Mouse (Mus musculus): ENCODE data around the gene Mrpl45. TPM values are rescaled to one million over a fixed set of nuclear protein-coding genes. Genes with fewer than 3 reads are reported as not detected.
"Not testable (repeated sequence)": the region's sequence is repeated elsewhere in the genome, so short reads cannot be mapped to it uniquely, and the experiment has no call there.

Gene Mrpl45
- polyA plus RNA-seq (2016; fragmentation: Nextera tagmentation; extraction: Ambion mirVana), result 66.5 and 69.5 TPM in 2 replicates

- under 1% methylated on average over 50 of the region's 50 CpGs for WGBS
- Histone ChIP-seq H3K4me1 (peaks cover 18% of the 10 kb centered on the region), H3K36me3 (replicated peaks) (peaks cover 35% of the 10 kb centered on the region), H3K27ac (peak within 1 kb of the TSS; percentile 85), H3K9me3 (no peaks in the 10 kb centered on the region), H3K27me3 (ENCODE audit: poor library complexity, severe bottlenecking) (peaks cover 5% of the 10 kb centered on the region), H3K4me3 (peak within 1 kb of the TSS; percentile 59)
- DNase-seq (ENCODE audit: extremely low spot score, low spot score), result peak; percentile 97
Observed at GRCm38 (mm10) chr11:97315504-97316503, at the start of gene Mrpl45. Gene Mrpl45 (plus strand): TSS chr11:97315716.

- H3K27me3 ChIP-seq (ENCODE audit: poor library complexity, severe bottlenecking); H3K9me3 ChIP-seq; H3K4me1 ChIP-seq; H3K27ac ChIP-seq; H3K4me3 ChIP-seq; DNase-seq (ENCODE audit: extremely low spot score, low spot score): not testable (repeated sequence)
- WGBS, result 96% methylated on average over 1 of the region's 1 CpGs
- H3K36me3 ChIP-seq (replicated peaks), result peaks cover 60% of the 10 kb centered on the region
Observed at GRCm38 (mm10) chr11:97266544-97266943, 49.0 kb upstream of the Mrpl45 start.

GRCm38 (mm10) chr11:97270004-97270403 lies 45.5 kb upstream of the Mrpl45 start:
- H3K4me1 ChIP-seq, H3K9me3 ChIP-seq: not testable (repeated sequence)

GRCm38 (mm10) chr11:97272835-97273234 lies 42.7 kb upstream of the Mrpl45 start:
- H3K4me1 ChIP-seq, result peaks cover 2% of the 10 kb centered on the region
- no peaks in the 10 kb centered on the region for H3K27me3 ChIP-seq (ENCODE audit: poor library complexity, severe bottlenecking)
- peaks cover 26% of the 10 kb centered on the region for H3K36me3 ChIP-seq (replicated peaks)
- 0 out of 2 replicates have a peak, but pooled peaks cover 8% of the 10 kb centered on the region for H3K9me3 ChIP-seq
- 97% methylated on average over 4 of the region's 4 CpGs for WGBS
- H3K4me3 ChIP-seq, result no peak overlapping the region
- H3K27ac ChIP-seq, result no peak overlapping the region
- no peak for DNase-seq (ENCODE audit: extremely low spot score, low spot score)

More at GRCm38 (mm10) chr11:97270004-97270403, 45.5 kb upstream of the Mrpl45 start:
- H3K36me3 ChIP-seq (replicated peaks), result peaks cover 46% of the 10 kb centered on the region
- WGBS, result 84% methylated on average over 2 of the region's 2 CpGs
- DNase-seq (ENCODE audit: extremely low spot score, low spot score); H3K27me3 ChIP-seq (ENCODE audit: poor library complexity, severe bottlenecking); H3K4me3 ChIP-seq; H3K27ac ChIP-seq: not testable (repeated sequence)

- no peak overlapping the region for H3K27ac ChIP-seq
- H3K36me3 ChIP-seq (replicated peaks), result peaks cover 26% of the 10 kb centered on the region
- peaks cover 10% of the 10 kb centered on the region for H3K4me1 ChIP-seq
- DNase-seq (ENCODE audit: extremely low spot score, low spot score), result no peak
- no peak overlapping the region for H3K4me3 ChIP-seq
- H3K27me3 ChIP-seq (ENCODE audit: poor library complexity, severe bottlenecking), result no peaks in the 10 kb centered on the region
- 89% methylated on average over 5 of the region's 5 CpGs for WGBS
- H3K9me3 ChIP-seq, result 0 out of 2 replicates have a peak, but pooled peaks cover 8% of the 10 kb centered on the region
Observed at GRCm38 (mm10) chr11:97273613-97274012, 41.9 kb upstream of the Mrpl45 start.

GRCm38 (mm10) chr11:97274947-97275346 lies 40.6 kb upstream of the Mrpl45 start:
- H3K27ac ChIP-seq; H3K9me3 ChIP-seq; H3K4me3 ChIP-seq; DNase-seq (ENCODE audit: extremely low spot score, low spot score); H3K27me3 ChIP-seq (ENCODE audit: poor library complexity, severe bottlenecking): not testable (repeated sequence)
- WGBS, result 96% methylated on average over 6 of the region's 6 CpGs
- peaks cover 19% of the 10 kb centered on the region for H3K4me1 ChIP-seq
- H3K36me3 ChIP-seq (replicated peaks), result peaks cover 26% of the 10 kb centered on the region

- Histone ChIP-seq H3K36me3 (replicated peaks) (peaks cover 26% of the 10 kb centered on the region), H3K9me3 (0 out of 2 replicates have a peak, but pooled peaks cover 8% of the 10 kb centered on the region), H3K4me3 (no peak overlapping the region), H3K27me3 (ENCODE audit: poor library complexity, severe bottlenecking) (no peaks in the 10 kb centered on the region), H3K27ac (no peak overlapping the region), H3K4me1 (peaks cover 19% of the 10 kb centered on the region)
- 88% methylated on average over 2 of the region's 2 CpGs for WGBS
- no peak for DNase-seq (ENCODE audit: extremely low spot score, low spot score)
Observed at GRCm38 (mm10) chr11:97275349-97275748, 40.2 kb upstream of the Mrpl45 start.

- 83% methylated on average over 1 of the region's 1 CpGs for WGBS
- Histone ChIP-seq H3K4me3 (no peak overlapping the region), H3K36me3 (replicated peaks) (peaks cover 26% of the 10 kb centered on the region), H3K27me3 (ENCODE audit: poor library complexity, severe bottlenecking) (no peaks in the 10 kb centered on the region), H3K9me3 (0 out of 2 replicates have a peak, but pooled peaks cover 8% of the 10 kb centered on the region), H3K4me1 (peaks cover 19% of the 10 kb centered on the region), H3K27ac (no peak overlapping the region)
- DNase-seq (ENCODE audit: extremely low spot score, low spot score), result no peak
Observed at GRCm38 (mm10) chr11:97276019-97276418, 39.5 kb upstream of the Mrpl45 start.

- H3K9me3 ChIP-seq, result 0 out of 2 replicates have a peak, but pooled peaks cover 8% of the 10 kb centered on the region
- peaks cover 24% of the 10 kb centered on the region for H3K36me3 ChIP-seq (replicated peaks)
- DNase-seq (ENCODE audit: extremely low spot score, low spot score), result no peak
- no peak overlapping the region for H3K4me3 ChIP-seq
- peaks cover 19% of the 10 kb centered on the region for H3K4me1 ChIP-seq
- 93% methylated on average over 5 of the region's 5 CpGs for WGBS
- H3K27me3 ChIP-seq (ENCODE audit: poor library complexity, severe bottlenecking), result peaks cover 3% of the 10 kb centered on the region; the same call in 1 of the 2 replicates
- no peak overlapping the region for H3K27ac ChIP-seq
Observed at GRCm38 (mm10) chr11:97277166-97277565, 38.4 kb upstream of the Mrpl45 start.

GRCm38 (mm10) chr11:97278456-97278855 lies 37.1 kb upstream of the Mrpl45 start:
- H3K36me3 ChIP-seq (replicated peaks), result peaks cover 16% of the 10 kb centered on the region
- whole genome bisulfite sequencing, result 84% methylated on average over 6 of the region's 6 CpGs
- peaks cover 19% of the 10 kb centered on the region for H3K4me1 ChIP-seq
- H3K4me3 ChIP-seq, result peak overlapping the region; percentile 99
- DNase-seq (ENCODE audit: extremely low spot score, low spot score), result no peak
- H3K27ac ChIP-seq, result no peak overlapping the region
- H3K27me3 ChIP-seq (ENCODE audit: poor library complexity, severe bottlenecking), result peaks cover 3% of the 10 kb centered on the region; the same call in 1 of the 2 replicates
- 0 out of 2 replicates have a peak, but pooled peaks cover 8% of the 10 kb centered on the region for H3K9me3 ChIP-seq

- Histone ChIP-seq H3K27ac (peak overlapping the region; percentile 99), H3K27me3 (ENCODE audit: poor library complexity, severe bottlenecking) (peaks cover 3% of the 10 kb centered on the region; the same call in 1 of the 2 replicates), H3K9me3 (0 out of 2 replicates have a peak, but pooled peaks cover 8% of the 10 kb centered on the region), H3K4me3 (peak overlapping the region; percentile 99), H3K4me1 (peaks cover 19% of the 10 kb centered on the region), H3K36me3 (replicated peaks) (peaks cover 13% of the 10 kb centered on the region)
- WGBS, result 33% methylated on average over 11 of the region's 11 CpGs
- no peak for DNase-seq (ENCODE audit: extremely low spot score, low spot score)
Observed at GRCm38 (mm10) chr11:97279040-97279404, 36.5 kb upstream of the Mrpl45 start.

GRCm38 (mm10) chr11:97279405-97280215 lies 35.9 kb upstream of the Mrpl45 start:
- under 1% methylated on average over 64 of the region's 64 CpGs for WGBS
- Histone ChIP-seq H3K4me3 (peak overlapping the region; percentile 99), H3K27me3 (ENCODE audit: poor library complexity, severe bottlenecking) (peaks cover 3% of the 10 kb centered on the region; the same call in 1 of the 2 replicates), H3K27ac (peak overlapping the region; percentile 99), H3K9me3 (0 out of 2 replicates have a peak, but pooled peaks cover 4% of the 10 kb centered on the region), H3K36me3 (replicated peaks) (peaks cover 9% of the 10 kb centered on the region), H3K4me1 (peaks cover 19% of the 10 kb centered on the region)
- DNase-seq (ENCODE audit: extremely low spot score, low spot score), result peak; percentile 84

Data from forebrain, embryonic 10.5 days (tissue).